Mouse (Mus musculus) cerebellum, postnatal 14 days (tissue): ENCODE data around the gene C2cd5.
"Not testable (repeated sequence)": the region's sequence is repeated elsewhere in the genome, so short reads cannot be mapped to it uniquely, and the experiment has no call there.

Experiments used
- DNase-seq, 2 experiments: peaks; one replicate each; pipeline ENCODE4 v3.0.0; 2021; ENCODE audit warnings: mixed read lengths in 2 of 2

Gene C2cd5

GRCm38 (mm10) chr6:143099681-143100382 is at the start of gene C2cd5:
Gene C2cd5 (minus strand): TSS chr6:143100141.
- peak; percentile 99 for DNase-seq

- no peak for DNase-seq
These were observed 48.9 kb upstream of the C2cd5 start for GRCm38 (mm10) chr6:143148868-143149267.

GRCm38 (mm10) chr6:143146756-143147155 is 46.8 kb upstream of the C2cd5 start:
- DNase-seq: no peak

- no peak for DNase-seq
These were observed 45.1 kb upstream of the C2cd5 start for GRCm38 (mm10) chr6:143145051-143145450.

GRCm38 (mm10) chr6:143144556-143144955 is 44.6 kb upstream of the C2cd5 start:
- DNase-seq: no peak

- peak; percentile 46 to 59 for DNase-seq
These were observed 43.9 kb upstream of the C2cd5 start for GRCm38 (mm10) chr6:143143775-143144273.

- DNase-seq: no peak
These were observed 43.4 kb upstream of the C2cd5 start for GRCm38 (mm10) chr6:143143321-143143720.

GRCm38 (mm10) chr6:143142861-143143260 is 42.9 kb upstream of the C2cd5 start:
- DNase-seq: no peak

- not testable (repeated sequence) for DNase-seq
These were observed 42.0 kb upstream of the C2cd5 start for GRCm38 (mm10) chr6:143141624-143142592.

GRCm38 (mm10) chr6:143140884-143141283 is 40.9 kb upstream of the C2cd5 start:
- DNase-seq: no peak

GRCm38 (mm10) chr6:143139417-143139816 is 39.5 kb upstream of the C2cd5 start:
- no peak for DNase-seq

- DNase-seq: no peak
These were observed 37.4 kb upstream of the C2cd5 start for GRCm38 (mm10) chr6:143137341-143137740.

- DNase-seq: no peak
These were observed 36.7 kb upstream of the C2cd5 start for GRCm38 (mm10) chr6:143136688-143137087.

GRCm38 (mm10) chr6:143135097-143135496 is 35.2 kb upstream of the C2cd5 start:
- DNase-seq: no peak

GRCm38 (mm10) chr6:143133150-143133549 is 33.2 kb upstream of the C2cd5 start:
- no peak for DNase-seq

GRCm38 (mm10) chr6:143131895-143132652 is 32.1 kb upstream of the C2cd5 start:
- no peak for DNase-seq

GRCm38 (mm10) chr6:143130411-143130810 is 30.5 kb upstream of the C2cd5 start:
- DNase-seq: no peak

GRCm38 (mm10) chr6:143129952-143130351 is 30.0 kb upstream of the C2cd5 start:
- no peak for DNase-seq

GRCm38 (mm10) chr6:143129466-143129865 is 29.5 kb upstream of the C2cd5 start:
- DNase-seq: no peak

- DNase-seq: no peak
These were observed 25.8 kb upstream of the C2cd5 start for GRCm38 (mm10) chr6:143125721-143126120.

- no peak for DNase-seq
These were observed 19.4 kb upstream of the C2cd5 start for GRCm38 (mm10) chr6:143119325-143119724.

- DNase-seq: no peak
These were observed 16.8 kb upstream of the C2cd5 start for GRCm38 (mm10) chr6:143116779-143117178.

- DNase-seq: no peak
These were observed 15.6 kb upstream of the C2cd5 start for GRCm38 (mm10) chr6:143115505-143115904.
